Mouse (Mus musculus) erythroblast, embryonic 14.5 days (primary cell): Measurements from ENCODE around the gene Troap.

Experiments used
- GATA1 ChIP-seq: IDR thresholded peaks from 2 replicates; pipeline ENCODE4 v1.6.1; 2012; ENCODE audit warnings: low read length, inconsistent platforms, mixed read lengths
- TAL1 ChIP-seq: IDR thresholded peaks from 3 replicates; pipeline ENCODE4 v1.6.1; 2012; ENCODE audit warnings: low read length, inconsistent platforms, mixed read lengths

- TF ChIP-seq GATA1 (no peak), TAL1 (no peak)
Observed at GRCm38 (mm10) chr15:99127851-99128522, 53.6 kb downstream of the Troap start.
